Mouse (Mus musculus): Measurements from ENCODE around the gene Nbr1.

GRCm38 (mm10) chr11:101553354-101553930 lies 1.5 kb downstream of the Nbr1 start:
- TF ChIP-seq CTCF (IDR thresholded peaks at IDR 0.05; ENCODE audit: borderline replicate concordance, insufficient read depth, low read depth, low read length) (no peak), POLR2A (IDR thresholded peaks at IDR 0.05; ENCODE audit: borderline replicate concordance, insufficient read depth, low read length) (no peak)

Data from cerebellum, adult 2 months (tissue).